Mouse (Mus musculus) liver, adult (tissue): Measurements from ENCODE around the gene Xxylt1.

Experiments used
- GATA4 ChIP-seq: IDR thresholded peaks from 2 replicates; pipeline ENCODE4 v1.6.1; 2014; ENCODE audit warnings: mild to moderate bottlenecking, low read length; ENCODE audit not compliant: insufficient replicate concordance

Gene Xxylt1

DNA sequence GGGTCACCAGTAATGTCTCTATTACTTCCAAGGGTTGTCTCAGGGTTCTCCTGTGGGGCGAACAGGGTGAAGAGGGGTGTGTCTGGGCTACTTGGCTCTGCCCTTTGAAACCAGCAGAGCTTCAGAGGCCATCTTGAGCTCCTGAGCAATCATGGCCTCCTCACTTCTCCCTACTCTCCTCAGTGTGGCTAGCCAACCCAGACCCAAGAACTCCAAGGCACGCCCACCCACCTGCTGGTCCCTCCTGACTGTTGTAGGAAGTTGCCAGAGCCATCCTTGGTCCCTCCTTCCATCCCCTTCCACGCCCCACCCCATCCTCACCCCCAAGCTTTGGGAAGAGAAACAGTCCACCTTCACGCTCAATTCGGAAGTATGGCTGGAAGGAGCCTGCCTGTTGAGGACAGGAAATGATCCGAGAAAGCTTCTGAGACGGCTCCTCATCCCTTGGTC, 145.2 kb downstream of the Xxylt1 start:
- no peak for TF ChIP-seq GATA4

DNA sequence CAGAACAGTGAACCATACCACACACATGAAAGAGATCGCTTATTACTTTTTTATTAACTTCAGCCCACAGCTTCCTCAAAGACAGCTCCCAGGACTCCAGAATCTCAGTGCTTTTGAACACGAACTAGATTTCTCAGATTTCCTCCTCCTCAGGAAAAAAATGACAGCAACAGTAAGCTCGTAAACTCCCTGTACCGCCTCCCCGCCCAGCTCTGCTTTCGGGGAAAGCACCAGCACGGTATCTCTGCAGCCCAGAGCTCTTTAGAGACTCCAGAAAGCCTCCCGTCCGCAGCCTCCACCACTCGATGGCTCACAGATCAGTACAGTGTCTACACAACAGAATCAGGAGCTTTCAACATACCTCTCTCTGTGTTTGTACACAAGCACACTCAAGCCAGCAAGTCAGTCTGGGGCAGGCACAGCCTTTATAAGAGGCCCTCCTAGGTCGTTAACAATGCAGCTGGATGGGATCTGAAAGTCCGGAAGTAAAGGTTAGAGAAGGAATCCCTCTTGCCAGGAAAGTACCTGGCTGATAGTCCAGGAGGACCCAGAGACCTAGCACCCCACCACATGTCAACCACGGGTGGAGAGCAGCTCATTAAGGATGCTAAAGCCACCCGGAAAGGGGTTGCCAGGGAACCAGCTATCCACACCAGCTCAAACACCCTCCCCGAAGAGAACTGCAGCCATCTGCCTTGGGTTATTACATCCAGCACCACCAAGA, 146.1 kb downstream of the Xxylt1 start:
- no peak for TF ChIP-seq GATA4

DNA sequence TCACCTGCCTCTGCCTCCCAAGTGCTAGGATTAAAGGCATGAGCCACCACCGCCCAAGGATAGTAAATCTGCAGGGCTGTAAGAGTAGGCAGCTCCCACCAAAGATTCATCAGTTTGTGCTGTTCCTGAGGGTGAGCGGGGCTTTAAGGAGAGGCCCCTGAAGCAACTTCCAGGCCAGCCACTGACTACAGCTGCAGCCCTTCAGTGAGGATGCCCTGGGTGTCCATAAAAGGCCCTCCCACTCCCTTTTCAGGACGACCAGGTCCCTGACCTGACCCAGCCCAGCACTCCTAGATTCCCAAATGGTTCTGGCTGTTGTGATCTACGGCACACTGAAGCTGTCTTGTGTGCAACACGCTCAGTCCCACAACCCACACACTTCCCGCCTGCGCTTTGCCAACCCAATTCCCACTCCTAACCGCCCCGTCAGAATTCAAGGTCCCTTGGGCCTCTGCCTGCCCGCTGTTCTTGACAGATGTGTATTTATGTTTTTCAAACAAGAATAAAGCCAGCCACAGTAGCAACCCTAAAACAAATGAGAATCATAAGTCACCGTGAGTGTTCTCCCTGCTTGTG, 146.9 kb downstream of the Xxylt1 start:
- no peak for TF ChIP-seq GATA4

DNA sequence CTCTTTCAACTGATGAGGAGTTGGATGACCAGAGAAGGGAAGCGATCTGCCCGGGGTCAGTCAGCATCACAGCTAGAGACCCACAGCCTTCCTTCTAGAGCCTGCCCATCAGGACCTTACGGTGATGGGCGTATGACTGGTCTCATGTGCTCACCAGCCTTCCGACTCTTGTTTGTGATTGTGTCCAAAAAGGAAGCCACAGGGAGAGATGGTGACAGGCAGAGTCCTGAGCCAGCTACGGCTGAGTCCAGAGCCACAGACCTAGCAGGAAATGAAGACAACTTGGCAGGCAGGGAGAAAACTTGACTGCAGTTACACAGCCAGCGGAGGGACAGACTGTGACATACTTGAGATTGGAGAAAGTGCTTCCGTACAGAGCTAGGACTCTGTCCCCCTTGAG, 147.9 kb downstream of the Xxylt1 start:
- TF ChIP-seq GATA4 = peak; percentile 55; the same call in 1 of the 2 replicates

DNA sequence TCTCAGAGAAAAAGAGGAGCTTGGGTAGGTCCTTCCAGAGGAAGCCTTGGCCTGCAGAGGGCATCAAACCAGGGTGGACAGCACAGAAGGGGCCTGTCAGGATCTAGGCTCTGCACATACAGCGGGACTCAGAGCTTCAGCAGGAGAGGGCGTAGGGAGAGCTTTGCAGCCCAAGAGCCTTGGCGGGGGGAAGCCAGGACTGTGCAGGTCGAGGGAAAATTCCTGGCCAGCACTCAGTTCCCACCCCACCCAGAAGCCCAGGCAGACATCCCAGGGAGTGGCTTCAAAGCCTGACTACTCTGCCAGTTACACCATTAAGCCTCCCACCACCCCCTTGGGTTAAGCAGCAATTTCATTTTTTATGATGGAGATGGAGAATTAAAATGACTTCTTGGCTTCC, 148.4 kb downstream of the Xxylt1 start:
- TF ChIP-seq GATA4 = no peak

DNA sequence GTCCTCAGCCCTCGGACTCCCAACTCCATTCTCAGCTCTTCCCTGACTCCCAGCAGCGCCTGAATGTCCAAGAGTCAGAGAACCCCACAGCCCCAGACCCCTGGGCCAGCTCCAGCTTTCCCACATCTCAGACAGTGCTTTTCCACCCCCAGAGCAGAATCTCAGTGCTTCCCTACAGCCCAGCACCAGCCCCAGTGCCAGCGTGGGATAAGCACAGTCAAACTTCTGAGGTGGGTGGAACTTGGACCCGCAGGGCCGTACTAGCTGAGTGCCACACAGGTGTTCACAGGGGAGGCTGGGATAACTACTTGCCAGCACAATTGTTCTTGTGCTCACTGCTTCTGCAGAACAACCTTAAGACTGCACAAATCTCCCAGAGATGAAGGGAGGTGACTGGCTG, 149.0 kb downstream of the Xxylt1 start:
- no peak for TF ChIP-seq GATA4

DNA sequence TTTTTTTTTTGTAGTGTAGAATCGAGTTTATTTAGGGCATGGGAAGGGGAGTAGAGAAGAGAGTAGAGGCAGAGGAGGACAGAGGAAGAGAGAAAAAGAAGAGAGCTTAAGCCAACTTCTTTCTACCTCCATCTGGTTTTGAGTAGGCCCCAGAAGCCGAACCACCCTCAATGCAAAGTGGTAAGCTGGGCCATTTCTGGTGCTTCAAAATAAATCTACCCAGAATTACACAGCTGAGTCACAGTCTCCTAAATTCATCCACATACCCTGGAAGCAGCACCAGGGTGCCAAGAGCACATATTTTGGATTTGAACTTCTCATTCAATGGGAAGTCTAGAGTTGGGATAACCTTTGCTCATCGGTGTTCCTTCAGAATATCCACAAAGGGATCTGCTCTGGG, 152.1 kb downstream of the Xxylt1 start:
- TF ChIP-seq GATA4 = no peak

DNA sequence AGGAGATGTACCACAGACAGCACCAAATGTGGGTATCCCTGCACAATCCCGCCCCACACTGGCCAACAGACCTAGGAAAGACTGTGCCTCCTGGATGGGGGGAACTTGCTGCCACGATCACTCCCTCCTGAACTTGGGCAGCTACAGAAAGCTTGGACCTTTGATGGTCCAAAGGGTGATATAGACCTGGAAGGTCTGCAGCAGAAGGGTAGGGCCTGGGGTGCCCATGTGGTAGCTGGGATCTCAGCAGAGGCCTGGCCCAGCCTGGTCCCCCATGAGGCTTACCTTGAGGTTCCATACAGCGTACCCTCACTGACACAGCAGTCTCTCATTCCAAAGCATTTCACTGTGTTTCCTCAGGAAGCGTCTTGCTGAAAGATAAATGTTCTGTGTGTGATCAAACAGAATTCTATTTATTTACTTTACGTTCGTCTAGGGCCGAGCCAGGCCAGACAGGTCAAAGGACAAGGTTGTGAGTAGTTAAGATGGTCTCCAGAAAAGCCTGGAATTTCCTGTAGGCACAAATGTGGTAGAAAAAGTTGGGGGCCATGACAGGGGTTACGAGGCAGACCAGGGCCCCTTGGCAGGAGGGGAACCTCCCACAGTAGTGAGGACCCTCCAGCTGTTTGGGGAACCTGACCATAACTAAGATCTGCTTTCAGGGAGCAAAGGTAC, 153.0 kb downstream of the Xxylt1 start:
- no peak for TF ChIP-seq GATA4

DNA sequence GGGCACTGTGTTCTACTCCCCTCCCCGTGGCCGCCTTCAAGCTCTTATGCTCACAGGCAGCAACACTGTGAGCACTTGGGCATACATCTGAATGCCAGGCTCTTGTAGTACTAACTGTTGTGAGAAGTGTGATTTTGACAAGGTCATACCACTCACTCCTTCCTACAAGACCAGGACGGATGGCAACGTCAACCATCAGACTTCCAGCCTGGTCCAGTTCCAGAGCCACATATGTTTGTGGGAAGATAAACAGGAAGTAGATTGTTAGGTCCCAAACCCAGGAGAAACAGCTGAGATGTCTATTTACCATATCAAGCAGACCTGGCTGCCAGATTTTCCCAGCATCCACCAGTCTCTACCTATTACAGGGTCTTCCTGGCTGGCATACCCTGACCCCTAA, 155.7 kb downstream of the Xxylt1 start:
- TF ChIP-seq GATA4 = no peak

DNA sequence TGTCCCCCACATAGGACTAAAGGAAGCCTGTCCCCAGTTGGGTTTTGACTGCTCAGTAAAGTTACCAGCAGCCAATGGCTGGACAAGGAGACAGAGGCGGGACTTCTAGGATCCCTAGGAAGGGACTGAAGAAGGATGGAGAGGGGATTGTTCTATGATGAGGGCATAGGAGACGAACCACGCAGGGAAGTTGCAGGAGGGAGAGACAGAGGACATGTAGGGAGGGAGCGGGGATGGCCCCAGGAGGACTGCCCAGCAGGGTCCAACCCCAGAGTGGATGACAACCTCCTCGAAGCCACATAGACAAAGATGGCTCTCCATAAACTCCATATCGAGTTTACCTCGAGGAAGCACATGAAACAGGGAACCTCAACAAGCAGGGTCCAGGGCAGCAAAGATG, 157.3 kb downstream of the Xxylt1 start:
- no peak for TF ChIP-seq GATA4

DNA sequence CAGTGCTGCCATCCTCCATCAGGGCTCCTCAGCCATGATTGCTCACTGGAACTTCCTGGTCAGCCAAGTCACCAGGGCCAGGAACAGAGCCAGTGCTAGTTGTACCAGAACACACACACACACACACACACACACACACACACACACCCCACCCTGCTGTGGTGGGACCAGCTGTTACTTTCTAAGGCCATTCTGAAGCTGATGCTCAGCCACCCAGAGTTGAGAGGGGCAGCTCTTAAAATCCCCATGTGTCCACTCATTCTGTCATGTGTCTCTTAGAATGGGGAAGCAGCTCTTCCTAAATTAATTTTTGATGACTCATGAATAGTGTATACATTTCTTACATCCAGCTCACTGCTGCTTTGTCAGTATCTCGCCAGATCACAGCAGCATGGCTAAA, 158.7 kb downstream of the Xxylt1 start:
- TF ChIP-seq GATA4 = no peak

DNA sequence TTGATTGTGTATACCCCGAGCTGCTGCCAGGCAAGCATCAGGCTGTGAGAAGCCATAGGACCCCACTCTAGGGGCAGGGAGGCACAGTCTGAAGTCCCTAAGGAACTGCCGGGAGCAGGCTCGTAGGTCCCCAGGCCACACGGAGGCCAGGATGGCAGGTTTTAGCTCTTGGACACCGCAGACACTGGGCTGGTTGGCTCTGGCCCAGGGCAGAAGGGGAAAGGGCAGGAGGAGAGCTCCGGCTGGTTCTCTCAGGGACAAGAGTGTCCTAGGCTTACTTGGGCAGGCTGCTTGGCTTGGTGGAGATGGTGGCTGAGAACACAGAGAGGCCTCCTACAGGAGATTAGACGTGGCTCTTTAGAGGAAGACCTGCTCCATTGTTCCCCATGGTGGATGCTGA, 162.4 kb downstream of the Xxylt1 start:
- TF ChIP-seq GATA4 = no peak

DNA sequence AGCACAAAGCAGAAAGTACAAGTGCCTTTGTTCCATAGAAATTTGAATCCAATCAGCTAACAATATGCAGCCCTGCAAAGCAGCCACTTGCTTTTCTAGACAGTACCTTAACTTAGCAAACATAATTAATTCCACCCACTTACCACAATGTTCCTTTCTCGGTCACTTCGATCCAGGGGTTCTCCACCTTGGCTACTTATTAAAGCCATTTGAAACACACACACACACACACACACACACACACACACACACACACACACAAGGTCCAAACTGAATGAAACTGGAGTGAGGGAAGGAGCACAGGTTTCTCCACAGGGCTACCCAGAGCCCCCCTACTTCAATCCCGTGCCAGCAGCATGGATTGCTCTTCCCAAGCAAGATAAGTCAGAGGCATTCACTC, 164.3 kb downstream of the Xxylt1 start:
- no peak for TF ChIP-seq GATA4

DNA sequence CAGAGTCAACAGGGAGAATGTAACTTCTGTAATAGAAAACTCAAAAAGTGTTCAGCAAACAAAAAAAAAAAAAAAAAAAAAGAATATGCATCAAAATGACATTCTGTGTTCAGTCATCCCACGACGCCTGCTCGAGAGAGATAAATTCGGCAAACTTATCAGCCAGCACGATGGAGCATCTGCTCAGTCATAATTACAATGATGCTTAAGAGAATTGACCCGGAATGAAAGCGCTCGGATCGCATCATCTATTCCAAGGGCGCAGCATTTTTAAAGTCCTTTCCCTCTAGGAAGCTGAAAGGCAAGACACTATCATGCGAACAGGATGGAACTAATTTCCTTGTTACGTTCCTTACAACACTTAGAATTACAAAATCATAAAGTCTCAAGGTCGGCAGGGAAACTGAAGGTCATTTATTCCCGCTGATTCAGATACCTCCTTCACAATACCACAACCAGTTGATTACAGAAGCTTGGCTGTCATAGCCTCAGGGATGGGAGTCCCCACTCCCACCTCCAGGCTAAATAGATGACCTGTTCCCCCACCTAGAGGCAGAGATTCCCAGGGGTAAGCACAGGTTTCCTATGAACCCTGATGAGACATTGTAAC, 165.5 kb downstream of the Xxylt1 start:
- no peak for TF ChIP-seq GATA4
